Mouse (Mus musculus): ENCODE measurements around the gene Rbfox3. TPM values are rescaled to one million over a fixed set of nuclear protein-coding genes. Genes with fewer than 3 reads are reported as not detected.

The Rbfox3 gene
- polyA plus RNA-seq, 1 experiment from 2014 or later = 0.29 TPM

DNA sequence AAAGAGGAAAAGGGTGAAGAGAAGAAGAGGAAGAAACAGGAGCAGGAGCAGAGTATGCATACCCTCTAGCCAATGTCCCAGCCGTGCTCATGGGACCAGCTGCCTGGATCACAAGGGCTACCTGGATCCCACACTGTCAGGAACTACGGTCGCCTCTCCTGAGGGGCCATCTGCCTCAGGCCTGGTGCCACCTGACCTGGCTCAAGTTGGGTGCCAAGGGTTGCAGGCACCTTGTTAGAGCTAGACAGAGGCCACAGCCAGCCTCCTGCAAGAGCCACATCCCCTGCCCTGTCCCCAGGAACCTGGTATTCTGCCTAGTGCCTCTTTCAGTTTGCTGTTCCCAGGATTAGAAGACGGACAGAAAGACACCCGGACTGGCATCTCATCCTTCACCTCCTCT lies 347.5 kb downstream of the Rbfox3 start:
- no peak overlapping the region for H3K4me2 ChIP-seq
- no peak overlapping the region for H3K4me3 ChIP-seq
- no peak for ATAC-seq (ENCODE audit: borderline replicate concordance, extremely low read depth, low FRiP score, low TSS enrichment)
- H3K9ac ChIP-seq = no peak overlapping the region
- no peaks in the 10 kb centered on the region for H3K4me1 ChIP-seq
- peaks cover 22% of the 10 kb centered on the region for H3K27me3 ChIP-seq
- 76% methylated on average over 5 of the region's 5 CpGs for WGBS
- H3K36me3 ChIP-seq = no peaks in the 10 kb centered on the region
- no peak overlapping the region for H3K27ac ChIP-seq
- no peaks in the 10 kb centered on the region for H3K9me3 ChIP-seq

GRCm38 (mm10) chr11:118562847-118563246 lies 348.6 kb downstream of the Rbfox3 start:
- no peak for ATAC-seq (ENCODE audit: borderline replicate concordance, extremely low read depth, low FRiP score, low TSS enrichment)
- 72% methylated on average over 4 of the region's 4 CpGs for WGBS
- H3K4me1 ChIP-seq = no peaks in the 10 kb centered on the region
- no peak overlapping the region for H3K4me2 ChIP-seq
- no peak overlapping the region for H3K27ac ChIP-seq
- peaks cover 12% of the 10 kb centered on the region for H3K27me3 ChIP-seq
- no peak overlapping the region for H3K9ac ChIP-seq
- no peaks in the 10 kb centered on the region for H3K36me3 ChIP-seq
- no peak overlapping the region for H3K4me3 ChIP-seq
- no peaks in the 10 kb centered on the region for H3K9me3 ChIP-seq

DNA sequence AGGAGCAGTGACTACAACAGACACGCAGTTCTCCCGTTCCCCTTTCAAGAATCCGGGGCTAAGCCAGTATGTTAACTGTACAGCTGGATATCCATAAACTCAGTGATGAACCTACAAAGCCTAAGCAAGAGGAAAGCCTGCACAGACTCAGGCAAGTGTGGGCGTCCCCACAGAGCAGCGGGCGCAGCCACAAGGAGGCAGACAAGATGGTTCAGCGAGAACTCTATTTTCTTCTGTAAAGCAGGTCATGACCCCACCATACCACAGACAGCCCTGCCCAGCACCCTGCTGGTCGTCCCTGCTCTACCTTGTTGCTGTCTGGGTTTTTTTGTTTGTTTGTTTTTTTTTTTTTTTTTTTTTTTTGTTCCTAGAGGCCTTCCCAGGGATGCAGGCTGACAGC lies 353.2 kb downstream of the Rbfox3 start:
- Histone ChIP-seq H3K4me1 (no peaks in the 10 kb centered on the region), H3K36me3 (no peaks in the 10 kb centered on the region), H3K9me3 (no peaks in the 10 kb centered on the region), H3K27ac (no peak overlapping the region), H3K4me3 (no peak overlapping the region), H3K27me3 (no peaks in the 10 kb centered on the region), H3K9ac (no peak overlapping the region), H3K4me2 (no peak overlapping the region)
- no peak for ATAC-seq (ENCODE audit: borderline replicate concordance, extremely low read depth, low FRiP score, low TSS enrichment)
- WGBS = 56% methylated on average over 8 of the region's 8 CpGs

GRCm38 (mm10) chr11:118555631-118556030 lies 355.8 kb downstream of the Rbfox3 start:
- Histone ChIP-seq H3K27me3 (no peaks in the 10 kb centered on the region), H3K27ac (no peak overlapping the region), H3K9me3 (no peaks in the 10 kb centered on the region), H3K9ac (no peak overlapping the region), H3K4me3 (no peak overlapping the region), H3K4me2 (no peak overlapping the region), H3K4me1 (no peaks in the 10 kb centered on the region), H3K36me3 (no peaks in the 10 kb centered on the region)
- no peak for ATAC-seq (ENCODE audit: borderline replicate concordance, extremely low read depth, low FRiP score, low TSS enrichment)
- 45% methylated on average over 5 of the region's 5 CpGs for WGBS

DNA sequence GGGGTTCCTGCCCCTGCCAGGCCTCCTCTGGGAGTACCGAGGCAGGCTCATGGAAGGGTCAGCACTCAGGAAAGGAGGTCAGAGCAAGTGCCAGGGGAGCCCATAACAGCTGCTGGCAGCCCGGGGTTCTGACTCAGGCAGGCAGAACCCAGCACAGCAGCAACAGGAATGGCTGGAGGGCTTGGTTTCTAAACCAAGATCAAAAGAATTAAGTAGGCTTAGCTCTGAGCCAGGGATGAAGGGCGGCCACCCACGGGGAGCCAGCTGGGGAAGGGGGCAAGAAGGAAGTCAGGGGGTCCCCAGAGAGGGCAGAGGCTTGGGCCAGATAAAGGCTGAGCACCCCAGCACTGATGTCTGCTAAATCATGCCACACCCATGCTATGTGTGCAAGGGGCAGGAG lies 356.9 kb downstream of the Rbfox3 start:
- H3K4me1 ChIP-seq = no peaks in the 10 kb centered on the region
- ATAC-seq (ENCODE audit: borderline replicate concordance, extremely low read depth, low FRiP score, low TSS enrichment) = no peak
- WGBS = 12% methylated on average over 4 of the region's 4 CpGs
- no peak overlapping the region for H3K9ac ChIP-seq
- no peak overlapping the region for H3K27ac ChIP-seq
- H3K27me3 ChIP-seq = no peaks in the 10 kb centered on the region; the same call in 1 of the 2 replicates
- H3K36me3 ChIP-seq = no peaks in the 10 kb centered on the region
- no peaks in the 10 kb centered on the region for H3K9me3 ChIP-seq
- H3K4me2 ChIP-seq = no peak overlapping the region
- H3K4me3 ChIP-seq = no peak overlapping the region

DNA sequence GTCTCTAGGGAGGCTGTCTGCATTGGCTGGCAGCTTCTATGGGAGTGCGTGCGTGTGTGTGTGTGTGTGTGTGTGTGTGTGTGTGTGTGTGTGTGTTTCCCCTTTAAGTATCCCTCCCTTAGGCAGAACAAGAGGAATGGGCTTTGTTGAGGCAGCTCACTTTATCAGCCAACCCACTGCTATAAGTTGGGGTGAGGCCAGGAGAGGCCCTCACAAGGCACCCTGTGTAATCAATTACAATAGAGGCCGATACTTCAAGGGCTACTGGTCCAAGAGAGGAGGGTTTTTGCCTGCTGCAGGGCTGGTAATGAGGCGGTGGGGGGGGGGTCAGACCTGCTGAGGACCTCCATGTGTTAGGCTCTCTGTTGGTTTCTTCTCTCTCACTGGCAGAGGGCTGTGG lies 357.5 kb downstream of the Rbfox3 start:
- Histone ChIP-seq H3K4me3 (no peak overlapping the region), H3K27me3 (no peaks in the 10 kb centered on the region; the same call in 1 of the 2 replicates)
- WGBS = 16% methylated on average over 3 of the region's 4 CpGs

DNA sequence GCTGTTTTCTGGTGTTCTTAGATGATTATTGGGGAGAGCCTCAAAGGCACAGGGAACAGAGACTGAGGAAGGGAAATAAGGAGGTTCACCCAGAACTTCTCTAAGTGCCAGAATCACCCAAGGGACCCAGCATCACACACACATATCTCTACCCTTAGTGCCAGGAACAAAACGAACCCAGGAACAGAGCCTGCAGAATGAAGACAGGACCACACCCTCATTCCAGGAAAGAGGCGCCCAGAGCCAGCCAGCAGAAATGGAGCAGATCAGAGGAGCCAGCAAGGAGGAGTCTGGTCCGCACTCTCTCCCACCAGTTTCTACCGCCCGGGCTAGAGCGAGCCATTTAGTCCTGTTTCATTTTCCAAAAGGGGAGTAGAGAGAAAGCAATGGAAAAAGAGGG lies 358.4 kb downstream of the Rbfox3 start:
- Histone ChIP-seq H3K27ac (no peak overlapping the region), H3K9me3 (no peaks in the 10 kb centered on the region), H3K4me2 (no peak overlapping the region), H3K9ac (no peak overlapping the region), H3K4me3 (no peak overlapping the region), H3K36me3 (no peaks in the 10 kb centered on the region), H3K4me1 (no peaks in the 10 kb centered on the region), H3K27me3 (no peaks in the 10 kb centered on the region; the same call in 1 of the 2 replicates)
- no peak for ATAC-seq (ENCODE audit: borderline replicate concordance, extremely low read depth, low FRiP score, low TSS enrichment)
- WGBS = 47% methylated on average over 6 of the region's 6 CpGs

More for the DNA sequence above, 357.5 kb downstream of the Rbfox3 start:
- H3K9me3 ChIP-seq = no peaks in the 10 kb centered on the region
- no peak overlapping the region for H3K4me2 ChIP-seq
- H3K36me3 ChIP-seq = no peaks in the 10 kb centered on the region
- ATAC-seq (ENCODE audit: borderline replicate concordance, extremely low read depth, low FRiP score, low TSS enrichment) = no peak
- H3K27ac ChIP-seq = no peak overlapping the region
- H3K4me1 ChIP-seq = no peaks in the 10 kb centered on the region
- no peak overlapping the region for H3K9ac ChIP-seq

GRCm38 (mm10) chr11:118552478-118552877 lies 358.9 kb downstream of the Rbfox3 start:
- WGBS = 51% methylated on average over 3 of the region's 4 CpGs
- no peaks in the 10 kb centered on the region; the same call in 1 of the 2 replicates for H3K27me3 ChIP-seq

GRCm38 (mm10) chr11:118551705-118552104 lies 359.7 kb downstream of the Rbfox3 start:
- Histone ChIP-seq H3K4me1 (no peaks in the 10 kb centered on the region), H3K27ac (no peak overlapping the region), H3K36me3 (no peaks in the 10 kb centered on the region), H3K27me3 (no peaks in the 10 kb centered on the region; the same call in 1 of the 2 replicates), H3K4me2 (no peak overlapping the region), H3K9me3 (no peaks in the 10 kb centered on the region), H3K4me3 (no peak overlapping the region), H3K9ac (no peak overlapping the region)
- no peak for ATAC-seq (ENCODE audit: borderline replicate concordance, extremely low read depth, low FRiP score, low TSS enrichment)
- 45% methylated on average over 3 of the region's 3 CpGs for WGBS

More at GRCm38 (mm10) chr11:118552478-118552877, 358.9 kb downstream of the Rbfox3 start:
- H3K4me3 ChIP-seq = no peak overlapping the region
- no peaks in the 10 kb centered on the region for H3K9me3 ChIP-seq
- ATAC-seq (ENCODE audit: borderline replicate concordance, extremely low read depth, low FRiP score, low TSS enrichment) = no peak
- H3K4me1 ChIP-seq = no peaks in the 10 kb centered on the region
- H3K4me2 ChIP-seq = no peak overlapping the region
- no peak overlapping the region for H3K27ac ChIP-seq
- no peak overlapping the region for H3K9ac ChIP-seq
- H3K36me3 ChIP-seq = no peaks in the 10 kb centered on the region

GRCm38 (mm10) chr11:118550773-118551520 lies 360.4 kb downstream of the Rbfox3 start:
- H3K4me3 ChIP-seq = no peak overlapping the region
- H3K4me1 ChIP-seq = no peaks in the 10 kb centered on the region
- WGBS = 36% methylated on average over 17 of the region's 17 CpGs
- H3K27me3 ChIP-seq = no peaks in the 10 kb centered on the region; the same call in 1 of the 2 replicates
- H3K4me2 ChIP-seq = no peak overlapping the region
- H3K36me3 ChIP-seq = no peaks in the 10 kb centered on the region
- H3K9me3 ChIP-seq = no peaks in the 10 kb centered on the region
- ATAC-seq (ENCODE audit: borderline replicate concordance, extremely low read depth, low FRiP score, low TSS enrichment) = no peak
- no peak overlapping the region for H3K9ac ChIP-seq
- no peak overlapping the region for H3K27ac ChIP-seq

- no peaks in the 10 kb centered on the region; the same call in 1 of the 2 replicates for H3K27me3 ChIP-seq
- 83% methylated on average over 9 of the region's 9 CpGs for WGBS
Measured at GRCm38 (mm10) chr11:118548242-118548641, 363.2 kb downstream of the Rbfox3 start.

GRCm38 (mm10) chr11:118546269-118546668 lies 365.1 kb downstream of the Rbfox3 start:
- Histone ChIP-seq H3K9me3 (no peaks in the 10 kb centered on the region), H3K4me3 (no peak overlapping the region), H3K9ac (no peak overlapping the region), H3K27ac (no peak overlapping the region), H3K4me1 (peaks cover 2% of the 10 kb centered on the region), H3K36me3 (no peaks in the 10 kb centered on the region), H3K27me3 (no peaks in the 10 kb centered on the region; the same call in 1 of the 2 replicates), H3K4me2 (no peak overlapping the region)
- ATAC-seq (ENCODE audit: borderline replicate concordance, extremely low read depth, low FRiP score, low TSS enrichment) = no peak
- WGBS = 57% methylated on average over 8 of the region's 8 CpGs

More at GRCm38 (mm10) chr11:118548242-118548641, 363.2 kb downstream of the Rbfox3 start:
- no peak for ATAC-seq (ENCODE audit: borderline replicate concordance, extremely low read depth, low FRiP score, low TSS enrichment)
- no peak overlapping the region for H3K9ac ChIP-seq
- no peak overlapping the region for H3K4me3 ChIP-seq
- no peaks in the 10 kb centered on the region for H3K9me3 ChIP-seq
- no peak overlapping the region for H3K4me2 ChIP-seq
- H3K36me3 ChIP-seq = no peaks in the 10 kb centered on the region
- no peak overlapping the region for H3K27ac ChIP-seq
- H3K4me1 ChIP-seq = no peaks in the 10 kb centered on the region
